Mouse (Mus musculus) liver, postnatal 0 days (tissue): ENCODE measurements around the gene Clip4.

Experiments
- CTCF ChIP-seq: sonication (generic); IDR thresholded peaks from 2 replicates; pipeline ENCODE4 v1.5.1; 2016; ENCODE audit warnings: antibody characterized with exemption, low read depth
- EP300 ChIP-seq: IDR thresholded peaks from 2 replicates; pipeline ENCODE4 v1.6.1; 2016; ENCODE audit warnings: antibody characterized with exemption, low read depth, mild to moderate bottlenecking

- no peak for TF ChIP-seq CTCF
- no peak for TF ChIP-seq EP300
These were observed 25.3 kb upstream of the Clip4 start for GRCm38 (mm10) chr17:71742935-71743334.
